Mouse (Mus musculus) thymus, adult 2 months (tissue): ENCODE measurements around the gene Susd6.

Experiments used
- CTCF ChIP-seq: fragments of 200-500 bp; IDR thresholded peaks from 2 replicates; pipeline ENCODE4 v1.5.1; 2012; ENCODE audit warnings: mild to moderate bottlenecking, control low read depth, low read length, moderate library complexity, borderline replicate concordance; ENCODE audit not compliant: control insufficient read depth, poor library complexity, insufficient read depth; ENCODE audit errors: extremely low read depth
- POLR2A ChIP-seq: fragments of 200-500 bp; IDR thresholded peaks from 2 replicates; pipeline ENCODE4 v1.6.1; 2012; ENCODE audit warnings: mild to moderate bottlenecking, low read length, control low read depth, moderate library complexity; ENCODE audit not compliant: control insufficient read depth, poor library complexity, insufficient read depth; ENCODE audit errors: extremely low read depth

- TF ChIP-seq CTCF (no peak), POLR2A (no peak)
These were observed 64.8 kb downstream of the Susd6 start for GRCm38 (mm10) chr12:80855100-80855499.
